Mouse (Mus musculus): Measurements from ENCODE around the gene Sec22a. TPM values are rescaled to one million over a fixed set of nuclear protein-coding genes. Genes with fewer than 3 reads are reported as not detected.

Gene Sec22a
- total RNA-seq, 1 experiment, result 16.7 TPM

GRCm38 (mm10) chr16:35317460-35317859 lies 46.3 kb downstream of the Sec22a start:
- no peak for DNase-seq (ENCODE audit: low read depth, low spot score)
- peaks cover 2% of the 10 kb centered on the region; the same call in 1 of the 2 replicates for H3K36me3 ChIP-seq (ENCODE audit: control insufficient read depth, insufficient read depth, low read length, poor library complexity, severe bottlenecking)
- in situ Hi-C loops (cut with MboI; ENCODE audit: low sequenced_read_pairs in 2 of 2, unreplicated experiment in 2 of 2), result no loop called here
- TF ChIP-seq CHD2 (IDR thresholded peaks at IDR 0.05; ENCODE audit: low read depth, low read length), result no peak
- TF ChIP-seq MAFK (IDR thresholded peaks at IDR 0.05; ENCODE audit: insufficient read depth, low read depth, low read length), result no peak
- no peak for TF ChIP-seq ZNF384 (IDR thresholded peaks at IDR 0.05; ENCODE audit: low read depth, low read length)
- TF ChIP-seq HCFC1 (IDR thresholded peaks at IDR 0.05; ENCODE audit: borderline replicate concordance, insufficient read depth, low read length), result no peak
- no peak for TF ChIP-seq ZC3H11A (IDR thresholded peaks at IDR 0.05; ENCODE audit: borderline replicate concordance, low read depth, low read length)
- no peak overlapping the region for H3K27ac ChIP-seq (ENCODE audit: insufficient read depth, low read depth, low read length, poor library complexity, severe bottlenecking)
- no peak overlapping the region for H3K9ac ChIP-seq (ENCODE audit: insufficient read depth, low read depth, low read length, poor library complexity, severe bottlenecking)
- no peaks in the 10 kb centered on the region for H3K9me3 ChIP-seq (ENCODE audit: control insufficient read depth, insufficient read depth, low read depth, low read length)
- no peak overlapping the region for H3K4me3 ChIP-seq (ENCODE audit: insufficient read depth in 1 of 2, low read depth in 1 of 2, low read length in 2 of 2, poor library complexity in 1 of 2, severe bottlenecking in 1 of 2)
- H3K4me1 ChIP-seq (ENCODE audit: control insufficient read depth in 2 of 2, insufficient read depth in 2 of 2, low read length in 2 of 2, poor library complexity in 1 of 2), result no peaks in the 10 kb centered on the region

GRCm38 (mm10) chr16:35316856-35317264 lies 46.9 kb downstream of the Sec22a start:
- no peak overlapping the region for H3K4me3 ChIP-seq (ENCODE audit: insufficient read depth in 1 of 2, low read depth in 1 of 2, low read length in 2 of 2, poor library complexity in 1 of 2, severe bottlenecking in 1 of 2)
- H3K9ac ChIP-seq (ENCODE audit: insufficient read depth, low read depth, low read length, poor library complexity, severe bottlenecking), result no peak overlapping the region
- no peaks in the 10 kb centered on the region for H3K4me1 ChIP-seq (ENCODE audit: control insufficient read depth in 2 of 2, insufficient read depth in 2 of 2, low read length in 2 of 2, poor library complexity in 1 of 2)
- no peak for DNase-seq (ENCODE audit: low read depth, low spot score)
- TF ChIP-seq MAFK (IDR thresholded peaks at IDR 0.05; ENCODE audit: insufficient read depth, low read depth, low read length) (no peak), HCFC1 (IDR thresholded peaks at IDR 0.05; ENCODE audit: borderline replicate concordance, insufficient read depth, low read length) (no peak), ZNF384 (IDR thresholded peaks at IDR 0.05; ENCODE audit: low read depth, low read length) (no peak), ZC3H11A (IDR thresholded peaks at IDR 0.05; ENCODE audit: borderline replicate concordance, low read depth, low read length) (no peak), CHD2 (IDR thresholded peaks at IDR 0.05; ENCODE audit: low read depth, low read length) (no peak)
- peaks cover 2% of the 10 kb centered on the region; the same call in 1 of the 2 replicates for H3K36me3 ChIP-seq (ENCODE audit: control insufficient read depth, insufficient read depth, low read length, poor library complexity, severe bottlenecking)
- no peak overlapping the region for H3K27ac ChIP-seq (ENCODE audit: insufficient read depth, low read depth, low read length, poor library complexity, severe bottlenecking)
- H3K9me3 ChIP-seq (ENCODE audit: control insufficient read depth, insufficient read depth, low read depth, low read length), result no peaks in the 10 kb centered on the region
- in situ Hi-C loops (cut with MboI; ENCODE audit: low sequenced_read_pairs in 2 of 2, unreplicated experiment in 2 of 2), result no loop called here

- Histone ChIP-seq H3K4me3 (ENCODE audit: insufficient read depth in 1 of 2, low read depth in 1 of 2, low read length in 2 of 2, poor library complexity in 1 of 2, severe bottlenecking in 1 of 2) (no peak overlapping the region), H3K36me3 (ENCODE audit: control insufficient read depth, insufficient read depth, low read length, poor library complexity, severe bottlenecking) (peaks cover 2% of the 10 kb centered on the region; the same call in 1 of the 2 replicates), H3K4me1 (ENCODE audit: control insufficient read depth in 2 of 2, insufficient read depth in 2 of 2, low read length in 2 of 2, poor library complexity in 1 of 2) (no peaks in the 10 kb centered on the region), H3K9ac (ENCODE audit: insufficient read depth, low read depth, low read length, poor library complexity, severe bottlenecking) (no peak overlapping the region), H3K27ac (ENCODE audit: insufficient read depth, low read depth, low read length, poor library complexity, severe bottlenecking) (no peak overlapping the region), H3K9me3 (ENCODE audit: control insufficient read depth, insufficient read depth, low read depth, low read length) (no peaks in the 10 kb centered on the region)
- in situ Hi-C loops (cut with MboI; ENCODE audit: low sequenced_read_pairs in 2 of 2, unreplicated experiment in 2 of 2), result no loop called here
- TF ChIP-seq CHD2 (IDR thresholded peaks at IDR 0.05; ENCODE audit: low read depth, low read length), result no peak
- no peak for TF ChIP-seq ZC3H11A (IDR thresholded peaks at IDR 0.05; ENCODE audit: borderline replicate concordance, low read depth, low read length)
- TF ChIP-seq MAFK (IDR thresholded peaks at IDR 0.05; ENCODE audit: insufficient read depth, low read depth, low read length), result no peak
- no peak for TF ChIP-seq HCFC1 (IDR thresholded peaks at IDR 0.05; ENCODE audit: borderline replicate concordance, insufficient read depth, low read length)
- no peak for TF ChIP-seq ZNF384 (IDR thresholded peaks at IDR 0.05; ENCODE audit: low read depth, low read length)
- no peak for DNase-seq (ENCODE audit: low read depth, low spot score)
Measured at GRCm38 (mm10) chr16:35315496-35315895, 48.2 kb downstream of the Sec22a start.

DNA sequence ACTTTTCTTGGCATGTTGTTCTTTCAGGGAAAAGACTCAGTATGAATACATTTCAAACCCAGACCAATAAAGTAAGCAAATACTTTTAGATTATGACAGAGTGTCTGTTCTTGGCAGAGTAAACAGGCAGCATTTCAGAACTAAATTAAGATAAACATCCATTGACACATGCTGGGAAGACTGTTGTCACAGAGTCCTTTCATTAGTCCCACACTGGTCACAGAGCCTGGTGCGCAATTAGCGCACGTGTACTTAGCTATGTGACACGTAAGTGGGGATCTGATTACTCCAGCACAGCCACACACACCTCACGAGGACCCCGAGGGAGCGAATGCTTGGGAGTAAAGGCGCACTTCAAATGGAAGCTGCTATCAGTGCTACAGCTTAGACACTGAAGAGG lies 52.1 kb downstream of the Sec22a start:
- peaks cover 2% of the 10 kb centered on the region; the same call in 1 of the 2 replicates for H3K36me3 ChIP-seq (ENCODE audit: control insufficient read depth, insufficient read depth, low read length, poor library complexity, severe bottlenecking)
- no peak overlapping the region for H3K9ac ChIP-seq (ENCODE audit: insufficient read depth, low read depth, low read length, poor library complexity, severe bottlenecking)
- TF ChIP-seq HCFC1 (IDR thresholded peaks at IDR 0.05; ENCODE audit: borderline replicate concordance, insufficient read depth, low read length) (no peak), ZC3H11A (IDR thresholded peaks at IDR 0.05; ENCODE audit: borderline replicate concordance, low read depth, low read length) (no peak), MAFK (IDR thresholded peaks at IDR 0.05; ENCODE audit: insufficient read depth, low read depth, low read length) (no peak), ZNF384 (IDR thresholded peaks at IDR 0.05; ENCODE audit: low read depth, low read length) (no peak), CHD2 (IDR thresholded peaks at IDR 0.05; ENCODE audit: low read depth, low read length) (no peak)
- DNase-seq (ENCODE audit: low read depth, low spot score), result no peak
- H3K4me1 ChIP-seq (ENCODE audit: control insufficient read depth in 2 of 2, insufficient read depth in 2 of 2, low read length in 2 of 2, poor library complexity in 1 of 2), result no peaks in the 10 kb centered on the region
- H3K9me3 ChIP-seq (ENCODE audit: control insufficient read depth, insufficient read depth, low read depth, low read length), result no peaks in the 10 kb centered on the region
- H3K4me3 ChIP-seq (ENCODE audit: insufficient read depth in 1 of 2, low read depth in 1 of 2, low read length in 2 of 2, poor library complexity in 1 of 2, severe bottlenecking in 1 of 2), result no peak overlapping the region
- no peak overlapping the region for H3K27ac ChIP-seq (ENCODE audit: insufficient read depth, low read depth, low read length, poor library complexity, severe bottlenecking)
- in situ Hi-C loops (cut with MboI; ENCODE audit: low sequenced_read_pairs in 2 of 2, unreplicated experiment in 2 of 2), result no loop called here
